Mouse (Mus musculus): ENCODE measurements at regions not wholly inside any gene's neighbourhood (a gene's known extent, or its start where the extent isn't known, plus 50 kb on each side); places are given as distances from the start of the nearest gene placed in this dataset.

GRCm38 (mm10) chr2:72740391-72741361, 239.6 kb downstream of the Sp3 start:
- Histone ChIP-seq H3K9ac (replicated peaks) (peak overlapping the region; percentile 24; the same call in 1 of the 2 replicates), H3K4me2 (peak overlapping the region; percentile 50), H3K4me1 (replicated peaks) (peaks cover 37% of the 10 kb centered on the region), H3K9me3 (0 out of 2 replicates have a peak, but pooled peaks cover 4% of the 10 kb centered on the region), H3K36me3 (no peaks in the 10 kb centered on the region), H3K27ac (no peak overlapping the region), H3K4me3 (replicated peaks) (peak overlapping the region; percentile 10; the same call in 1 of the 2 replicates), H3K27me3 (0 out of 2 replicates have a peak, but pooled peaks cover 3% of the 10 kb centered on the region)
- ATAC-seq (ENCODE audit: insufficient number of reproducible peaks, insufficient read depth, low FRiP score, low TSS enrichment, low read depth): 0 out of 2 replicates have a peak, but pooled peaks have one; percentile 42
- 40% methylated on average over 22 of the region's 22 CpGs for WGBS

GRCm38 (mm10) chr2:72741746-72742145, 238.5 kb downstream of the Sp3 start:
- H3K4me2 ChIP-seq: no peak overlapping the region
- no peak overlapping the region for H3K9ac ChIP-seq (replicated peaks)
- H3K4me1 ChIP-seq (replicated peaks): peaks cover 36% of the 10 kb centered on the region
- H3K4me3 ChIP-seq (replicated peaks): no peak overlapping the region
- H3K27ac ChIP-seq: no peak overlapping the region; the same call in 1 of the 2 replicates
- H3K27me3 ChIP-seq: 0 out of 2 replicates have a peak, but pooled peaks cover 3% of the 10 kb centered on the region
- 89% methylated on average over 5 of the region's 5 CpGs for WGBS
- ATAC-seq (ENCODE audit: insufficient number of reproducible peaks, insufficient read depth, low FRiP score, low TSS enrichment, low read depth): no peak
- 0 out of 2 replicates have a peak, but pooled peaks cover 4% of the 10 kb centered on the region for H3K9me3 ChIP-seq
- H3K36me3 ChIP-seq: no peaks in the 10 kb centered on the region

DNA sequence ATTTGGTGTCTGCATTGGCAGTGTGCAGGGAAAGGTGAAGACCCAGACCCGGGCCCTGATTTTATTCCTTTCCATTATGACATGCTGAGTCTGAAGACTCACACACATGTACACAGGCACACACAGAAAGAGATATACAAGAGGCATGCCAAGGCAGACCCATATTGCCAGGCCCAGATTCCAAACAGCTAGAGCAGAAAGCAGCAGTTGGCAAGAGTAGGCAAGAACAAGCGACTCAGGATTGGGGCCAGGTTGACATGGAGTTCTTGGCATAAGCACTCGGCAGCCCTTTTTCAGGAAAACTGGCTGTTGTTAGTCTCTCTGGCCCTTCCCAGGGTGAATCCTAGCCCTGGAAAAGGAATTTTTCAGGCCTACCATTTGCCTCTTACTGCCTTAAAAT, 236.6 kb downstream of the Sp3 start:
- H3K9me3 ChIP-seq: no peaks in the 10 kb centered on the region
- 0 out of 2 replicates have a peak, but pooled peaks cover 3% of the 10 kb centered on the region for H3K27me3 ChIP-seq
- no peaks in the 10 kb centered on the region for H3K36me3 ChIP-seq
- peaks cover 35% of the 10 kb centered on the region for H3K4me1 ChIP-seq (replicated peaks)
- H3K4me2 ChIP-seq: no peak overlapping the region
- H3K27ac ChIP-seq: no peak overlapping the region
- no peak overlapping the region for H3K4me3 ChIP-seq (replicated peaks)
- WGBS: 88% methylated on average over 3 of the region's 3 CpGs
- no peak for ATAC-seq (ENCODE audit: insufficient number of reproducible peaks, insufficient read depth, low FRiP score, low TSS enrichment, low read depth)
- no peak overlapping the region for H3K9ac ChIP-seq (replicated peaks)

DNA sequence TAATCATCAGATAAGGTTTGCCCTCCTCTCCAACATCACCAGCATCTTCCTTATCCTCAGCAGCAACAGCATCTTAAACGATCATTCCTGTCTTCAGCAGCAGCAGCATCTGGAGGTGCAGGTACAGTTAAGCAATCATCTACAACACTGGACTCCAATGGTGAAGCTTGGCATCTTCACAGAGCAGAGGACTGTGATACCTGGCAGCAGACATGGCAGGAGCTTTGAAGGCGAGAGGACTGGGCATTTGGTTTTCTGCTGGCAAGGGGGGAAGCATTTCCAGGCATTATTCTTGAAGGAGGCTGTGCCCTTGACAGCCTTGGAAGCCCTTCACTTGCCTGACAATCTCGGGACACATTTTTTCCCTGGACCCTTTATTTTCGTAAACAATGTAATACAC, 235.3 kb downstream of the Sp3 start:
- Histone ChIP-seq H3K9ac (replicated peaks) (no peak overlapping the region), H3K27ac (no peak overlapping the region), H3K9me3 (no peaks in the 10 kb centered on the region), H3K27me3 (0 out of 2 replicates have a peak, but pooled peaks cover 3% of the 10 kb centered on the region), H3K4me2 (no peak overlapping the region), H3K4me3 (replicated peaks) (no peak overlapping the region), H3K36me3 (no peaks in the 10 kb centered on the region), H3K4me1 (replicated peaks) (peaks cover 30% of the 10 kb centered on the region)
- WGBS: 77% methylated on average over 4 of the region's 4 CpGs
- no peak for ATAC-seq (ENCODE audit: insufficient number of reproducible peaks, insufficient read depth, low FRiP score, low TSS enrichment, low read depth)

DNA sequence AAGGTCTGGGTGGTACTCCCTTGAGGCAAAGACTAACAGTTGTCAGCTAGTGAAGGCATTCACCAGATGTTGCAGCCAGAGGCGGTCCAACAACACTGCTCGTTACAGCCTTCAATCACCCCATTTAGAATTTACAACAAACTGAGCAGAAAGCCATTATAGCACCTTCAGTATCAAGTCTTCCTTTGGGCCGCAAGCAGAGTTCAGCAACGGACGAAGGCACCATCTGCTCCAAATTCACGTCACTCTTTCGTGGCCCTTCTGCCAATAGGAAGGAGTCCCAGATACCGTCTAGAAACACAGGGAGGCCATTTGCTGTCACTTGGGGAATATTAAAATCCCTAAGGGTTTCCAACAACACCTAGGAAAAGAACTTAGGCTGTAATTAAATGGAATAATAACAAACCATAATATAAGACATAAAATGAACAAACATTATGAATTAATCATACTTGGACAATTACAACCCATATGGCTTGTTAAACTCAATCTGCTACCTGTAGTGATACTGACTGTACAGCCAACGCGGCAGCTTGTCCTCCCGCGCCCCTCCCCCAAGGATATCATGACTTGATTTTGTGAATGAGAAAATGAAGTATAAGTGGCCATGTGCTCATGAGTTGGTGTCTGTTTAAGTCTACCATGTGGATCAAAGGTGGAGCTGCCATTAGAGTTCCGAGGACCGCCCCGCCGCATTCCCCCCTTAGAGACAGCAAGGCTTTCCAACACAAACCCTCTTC, 233.6 kb downstream of the Sp3 start:
- 50% methylated on average over 16 of the region's 16 CpGs for WGBS

DNA sequence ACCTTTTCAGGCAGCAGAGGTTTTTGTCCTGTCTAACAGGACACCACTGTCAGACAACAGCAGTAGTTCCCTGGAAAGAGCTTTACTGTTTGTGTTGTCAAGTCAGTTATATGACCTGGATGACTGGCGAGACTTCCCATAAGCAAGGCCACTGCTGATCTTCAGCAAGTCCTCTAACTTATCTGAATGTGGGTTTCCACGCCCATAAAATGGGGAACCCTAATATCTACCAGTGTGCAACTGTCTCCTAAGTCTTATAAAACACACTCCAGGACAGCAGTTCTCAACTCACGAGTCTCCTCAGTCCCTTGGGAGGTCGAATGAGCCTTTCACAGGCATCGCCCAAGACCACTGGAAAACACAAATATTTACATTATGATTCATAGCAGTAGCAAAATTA, 232.9 kb downstream of the Sp3 start:
- peaks cover 16% of the 10 kb centered on the region for H3K4me1 ChIP-seq (replicated peaks)
- no peak overlapping the region for H3K4me2 ChIP-seq
- ATAC-seq (ENCODE audit: insufficient number of reproducible peaks, insufficient read depth, low FRiP score, low TSS enrichment, low read depth): no peak
- no peaks in the 10 kb centered on the region for H3K36me3 ChIP-seq
- H3K9me3 ChIP-seq: no peaks in the 10 kb centered on the region
- WGBS: 84% methylated on average over 5 of the region's 5 CpGs
- H3K9ac ChIP-seq (replicated peaks): no peak overlapping the region
- no peak overlapping the region; the same call in 1 of the 2 replicates for H3K27ac ChIP-seq
- H3K4me3 ChIP-seq (replicated peaks): no peak overlapping the region
- 0 out of 2 replicates have a peak, but pooled peaks cover 3% of the 10 kb centered on the region for H3K27me3 ChIP-seq

More for the DNA sequence above, 233.6 kb downstream of the Sp3 start:
- no peak overlapping the region for H3K4me3 ChIP-seq (replicated peaks)
- H3K9me3 ChIP-seq: no peaks in the 10 kb centered on the region
- H3K36me3 ChIP-seq: no peaks in the 10 kb centered on the region
- H3K9ac ChIP-seq (replicated peaks): no peak overlapping the region
- H3K27me3 ChIP-seq: 0 out of 2 replicates have a peak, but pooled peaks cover 3% of the 10 kb centered on the region
- H3K4me1 ChIP-seq (replicated peaks): peaks cover 17% of the 10 kb centered on the region
- ATAC-seq (ENCODE audit: insufficient number of reproducible peaks, insufficient read depth, low FRiP score, low TSS enrichment, low read depth): no peak
- peak overlapping the region; percentile 42; the same call in 1 of the 2 replicates for H3K27ac ChIP-seq
- no peak overlapping the region for H3K4me2 ChIP-seq

DNA sequence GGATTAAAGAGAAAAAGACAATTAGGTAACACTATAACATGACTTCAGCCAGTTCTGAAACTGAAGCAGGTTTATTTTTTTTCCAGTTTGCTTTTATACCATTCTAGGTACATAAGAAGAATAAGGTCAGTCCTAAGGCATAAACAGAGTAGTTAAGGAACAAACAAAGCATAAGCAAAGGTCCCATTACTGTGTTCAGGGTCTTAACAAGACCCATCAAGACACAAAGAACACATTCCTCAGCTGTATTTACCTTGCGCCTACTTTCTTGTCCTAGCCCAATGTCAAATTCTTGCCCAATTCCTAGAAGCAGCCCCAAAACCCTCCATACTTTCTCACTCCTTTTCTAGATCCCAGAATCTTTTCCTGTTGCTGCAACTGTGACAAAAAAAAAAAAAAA, 230.8 kb downstream of the Sp3 start:
- peaks cover 16% of the 10 kb centered on the region for H3K4me1 ChIP-seq (replicated peaks)
- no peak for ATAC-seq (ENCODE audit: insufficient number of reproducible peaks, insufficient read depth, low FRiP score, low TSS enrichment, low read depth)
- no peak overlapping the region for H3K4me2 ChIP-seq
- no peak overlapping the region for H3K4me3 ChIP-seq (replicated peaks)
- WGBS: 90% methylated on average over 1 of the region's 1 CpGs
- no peaks in the 10 kb centered on the region for H3K36me3 ChIP-seq
- H3K27me3 ChIP-seq: 0 out of 2 replicates have a peak, but pooled peaks cover 3% of the 10 kb centered on the region
- no peak overlapping the region for H3K27ac ChIP-seq
- H3K9ac ChIP-seq (replicated peaks): no peak overlapping the region
- H3K9me3 ChIP-seq: no peaks in the 10 kb centered on the region

- ATAC-seq (ENCODE audit: insufficient number of reproducible peaks, insufficient read depth, low FRiP score, low TSS enrichment, low read depth): no peak
- H3K9ac ChIP-seq (replicated peaks): no peak overlapping the region
- no peaks in the 10 kb centered on the region for H3K9me3 ChIP-seq
- H3K4me3 ChIP-seq (replicated peaks): no peak overlapping the region
- H3K4me2 ChIP-seq: no peak overlapping the region
- H3K36me3 ChIP-seq: no peaks in the 10 kb centered on the region
- whole genome bisulfite sequencing: 69% methylated on average over 1 of the region's 1 CpGs
- H3K4me1 ChIP-seq (replicated peaks): peaks cover 10% of the 10 kb centered on the region
- H3K27ac ChIP-seq: no peak overlapping the region
- no peaks in the 10 kb centered on the region for H3K27me3 ChIP-seq
These were observed 228.8 kb downstream of the Sp3 start for GRCm38 (mm10) chr2:72751441-72751840.

- Histone ChIP-seq H3K27me3 (no peaks in the 10 kb centered on the region), H3K4me2 (no peak overlapping the region), H3K9ac (replicated peaks) (no peak overlapping the region), H3K4me3 (replicated peaks) (no peak overlapping the region), H3K4me1 (replicated peaks) (no peaks in the 10 kb centered on the region), H3K36me3 (no peaks in the 10 kb centered on the region), H3K9me3 (no peaks in the 10 kb centered on the region), H3K27ac (no peak overlapping the region)
- ATAC-seq (ENCODE audit: insufficient number of reproducible peaks, insufficient read depth, low FRiP score, low TSS enrichment, low read depth): no peak
- WGBS: 61% methylated on average over 4 of the region's 4 CpGs
These were observed 227.5 kb downstream of the Sp3 start for GRCm38 (mm10) chr2:72752624-72753176.

DNA sequence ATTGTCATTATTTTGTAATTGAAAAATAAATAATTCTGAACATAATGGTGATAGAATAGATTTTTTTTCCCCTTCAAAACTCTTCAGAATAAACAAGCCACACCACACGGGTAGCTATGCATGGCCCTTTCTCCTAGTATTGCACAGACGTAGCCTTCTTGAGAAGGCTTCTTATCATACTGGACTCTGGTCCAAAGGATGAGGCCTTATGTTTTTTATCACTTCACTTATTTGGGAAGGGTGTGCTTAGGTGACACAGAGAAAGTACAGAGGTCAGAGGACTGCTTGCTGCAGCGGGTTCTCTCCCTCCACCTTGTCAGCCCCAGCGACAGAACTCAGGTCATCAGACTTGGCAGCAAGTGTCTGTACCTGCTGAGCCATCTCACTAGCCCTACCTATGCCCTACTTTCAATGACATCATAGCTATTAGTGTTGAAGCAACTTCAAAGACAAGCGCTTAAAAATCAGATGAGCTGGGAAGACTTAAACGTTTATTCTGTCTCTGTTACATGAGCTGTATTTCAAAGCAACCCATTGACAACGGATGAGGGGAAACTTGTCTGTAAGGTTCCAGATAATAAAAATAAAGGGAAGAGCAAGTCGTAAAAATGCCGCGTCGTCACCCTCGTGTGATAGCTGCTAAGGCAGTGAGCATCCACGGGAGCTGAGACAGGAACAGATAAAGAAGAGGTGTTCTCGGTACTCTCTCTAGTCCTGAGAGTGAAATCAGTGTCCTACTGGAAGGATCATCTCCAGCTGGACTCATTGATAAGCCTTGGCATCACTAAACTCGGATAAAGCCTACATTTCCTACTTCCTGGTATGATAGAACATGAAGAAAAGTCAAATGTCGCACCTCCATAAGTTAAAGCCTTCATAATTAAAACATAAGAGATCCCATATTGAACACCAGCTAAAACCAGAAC, 226.2 kb downstream of the Sp3 start:
- no peak overlapping the region for H3K27ac ChIP-seq
- no peak overlapping the region for H3K4me3 ChIP-seq (replicated peaks)

More for the DNA sequence above, 226.2 kb downstream of the Sp3 start:
- WGBS: 79% methylated on average over 16 of the region's 16 CpGs
- H3K27me3 ChIP-seq: no peaks in the 10 kb centered on the region
- no peaks in the 10 kb centered on the region for H3K4me1 ChIP-seq (replicated peaks)
- no peak overlapping the region for H3K9ac ChIP-seq (replicated peaks)
- no peak for ATAC-seq (ENCODE audit: insufficient number of reproducible peaks, insufficient read depth, low FRiP score, low TSS enrichment, low read depth)
- H3K36me3 ChIP-seq: no peaks in the 10 kb centered on the region
- H3K9me3 ChIP-seq: no peaks in the 10 kb centered on the region
- no peak overlapping the region for H3K4me2 ChIP-seq
